Mouse (Mus musculus): ENCODE results near the gene Btbd6. TPM values are rescaled to one million over a fixed set of nuclear protein-coding genes. Genes with fewer than 3 reads are reported as not detected.

Btbd6 gene
- polyA plus RNA-seq, 1 experiment = 61.6 TPM

DNA sequence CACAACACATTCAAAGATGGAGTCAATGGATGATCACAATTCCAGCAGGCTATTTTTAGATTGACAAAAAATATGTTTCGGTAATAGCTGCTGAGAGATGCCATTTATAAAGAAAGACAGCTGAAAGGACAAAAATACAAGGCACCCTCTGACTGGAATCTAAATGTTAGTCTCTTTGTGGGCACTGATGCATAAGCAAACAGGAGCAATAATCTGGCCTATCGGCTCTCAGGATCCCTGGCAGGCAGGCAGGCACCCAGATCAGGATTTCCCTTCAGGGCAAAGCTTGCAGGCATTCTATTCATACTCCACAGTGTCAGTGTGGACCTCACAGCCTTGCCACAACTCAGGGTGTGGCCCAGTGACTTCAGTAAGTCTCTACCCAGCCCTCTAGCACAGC, 5.7 kb downstream of the Btbd6 start:
- WGBS = 38% methylated on average over 2 of the region's 2 CpGs
- H3K27me3 ChIP-seq (ENCODE audit: control insufficient read depth, insufficient read depth, low read length) = no peaks in the 10 kb centered on the region
- DNase-seq = no peak
- TF ChIP-seq POLR2A (IDR thresholded peaks at IDR 0.05; ENCODE audit: borderline replicate concordance, insufficient read depth, low read length) (no peak), CTCF (IDR thresholded peaks at IDR 0.05; ENCODE audit: borderline replicate concordance, insufficient read depth, low read depth, low read length) (no peak)
- no peak overlapping the region for H3K4me3 ChIP-seq (replicated peaks; ENCODE audit: insufficient read depth, low read depth, low read length)
- no peak overlapping the region for H3K27ac ChIP-seq (ENCODE audit: insufficient read depth, low read length)
- peaks cover 20% of the 10 kb centered on the region for H3K4me1 ChIP-seq (ENCODE audit: control insufficient read depth, insufficient read depth, low read length)

DNA sequence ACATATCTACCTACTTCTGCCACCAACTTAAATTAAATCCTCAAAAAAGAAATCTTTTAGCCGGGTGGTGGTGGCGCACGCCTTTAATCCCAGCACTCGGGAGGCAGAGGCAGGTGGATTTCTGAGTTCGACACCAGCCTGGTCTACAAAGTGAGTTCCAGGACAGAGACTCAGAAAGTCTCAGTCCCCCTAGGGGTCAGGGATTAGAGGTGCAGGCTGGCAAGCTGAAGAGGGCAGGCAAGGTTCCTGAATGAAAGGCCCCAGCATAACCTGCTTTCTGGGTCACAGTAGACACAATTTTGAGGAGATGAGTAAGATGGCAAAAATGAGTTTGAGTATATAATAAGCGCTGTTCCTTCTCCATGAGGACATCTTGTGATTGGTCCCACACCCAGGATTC, 9.1 kb downstream of the Btbd6 start:
- Histone ChIP-seq H3K27ac (ENCODE audit: insufficient read depth, low read length) (no peak overlapping the region), H3K27me3 (ENCODE audit: control insufficient read depth, insufficient read depth, low read length) (no peaks in the 10 kb centered on the region), H3K4me1 (ENCODE audit: control insufficient read depth, insufficient read depth, low read length) (no peaks in the 10 kb centered on the region; the same call in 1 of the 2 replicates), H3K4me3 (replicated peaks; ENCODE audit: insufficient read depth, low read depth, low read length) (no peak overlapping the region)
- 95% methylated on average over 6 of the region's 6 CpGs for WGBS
- no peak for DNase-seq
- TF ChIP-seq POLR2A (IDR thresholded peaks at IDR 0.05; ENCODE audit: borderline replicate concordance, insufficient read depth, low read length) = no peak
- TF ChIP-seq CTCF (IDR thresholded peaks at IDR 0.05; ENCODE audit: borderline replicate concordance, insufficient read depth, low read depth, low read length) = peak; percentile 32; the same call in 1 of the 2 replicates

DNA sequence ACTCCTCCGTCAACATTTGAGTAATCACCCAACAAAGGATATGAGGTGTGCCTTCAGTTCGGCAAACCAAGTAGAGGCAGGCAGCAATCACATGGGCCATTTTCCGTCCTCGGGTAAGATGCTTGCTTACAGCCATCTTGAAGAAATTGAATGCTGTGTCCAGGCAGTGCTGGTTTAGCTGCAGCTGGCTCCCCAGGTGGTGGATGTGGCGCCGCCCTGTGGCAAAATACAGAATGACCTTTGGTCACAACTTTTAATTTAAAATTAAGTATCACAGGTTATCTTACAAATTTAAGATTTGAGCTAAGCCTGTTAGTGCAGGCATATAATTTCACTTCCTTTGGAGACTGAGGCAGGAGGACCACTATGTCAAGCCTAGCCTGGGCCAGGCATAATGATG, 11.6 kb downstream of the Btbd6 start:
- no peaks in the 10 kb centered on the region; the same call in 1 of the 2 replicates for H3K4me1 ChIP-seq (ENCODE audit: control insufficient read depth, insufficient read depth, low read length)
- no peak overlapping the region for H3K27ac ChIP-seq (ENCODE audit: insufficient read depth, low read length)
- H3K4me3 ChIP-seq (replicated peaks; ENCODE audit: insufficient read depth, low read depth, low read length) = no peak overlapping the region
- 70% methylated on average over 6 of the region's 6 CpGs for whole genome bisulfite sequencing
- TF ChIP-seq CTCF (IDR thresholded peaks at IDR 0.05; ENCODE audit: borderline replicate concordance, insufficient read depth, low read depth, low read length) (peak; percentile 46; the same call in 1 of the 2 replicates), POLR2A (IDR thresholded peaks at IDR 0.05; ENCODE audit: borderline replicate concordance, insufficient read depth, low read length) (no peak)
- H3K27me3 ChIP-seq (ENCODE audit: control insufficient read depth, insufficient read depth, low read length) = no peaks in the 10 kb centered on the region
- DNase-seq = no peak

DNA sequence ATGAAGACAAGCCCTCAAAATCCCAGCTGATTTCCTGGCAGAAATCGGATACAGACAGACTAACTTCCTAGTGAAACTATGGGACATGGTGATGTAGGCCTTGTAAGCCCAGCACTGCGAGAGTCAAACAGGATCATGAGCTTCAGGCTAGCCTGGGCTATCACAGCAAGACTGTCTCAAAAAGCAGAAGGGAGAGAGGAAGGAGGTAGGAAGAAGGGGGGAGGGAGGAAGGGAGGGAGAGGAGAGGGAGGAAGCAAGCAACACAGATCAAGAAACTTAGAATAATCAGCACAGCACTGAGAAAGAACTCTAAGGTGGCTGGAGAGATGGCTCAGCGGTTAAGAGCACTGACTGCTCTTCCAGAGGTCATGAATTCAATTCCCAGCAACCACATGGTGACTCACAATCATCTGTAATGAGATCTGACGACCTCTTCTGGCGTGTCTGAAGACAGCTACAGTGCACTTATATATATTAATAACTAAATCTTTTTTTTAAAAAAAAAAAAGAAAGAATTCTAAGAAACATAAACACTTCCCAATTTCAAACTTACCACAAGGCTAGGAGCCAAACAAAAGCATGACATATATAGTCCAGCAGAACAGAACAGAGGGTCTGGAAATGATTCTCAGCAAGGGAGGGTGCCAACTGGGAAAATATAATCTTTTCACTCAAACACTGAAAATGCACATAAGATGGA, 14.6 kb downstream of the Btbd6 start:
- peaks cover 3% of the 10 kb centered on the region for H3K4me1 ChIP-seq (ENCODE audit: control insufficient read depth, insufficient read depth, low read length)
- no peak for DNase-seq
- H3K27me3 ChIP-seq (ENCODE audit: control insufficient read depth, insufficient read depth, low read length) = no peaks in the 10 kb centered on the region
- no peak for TF ChIP-seq CTCF (IDR thresholded peaks at IDR 0.05; ENCODE audit: borderline replicate concordance, insufficient read depth, low read depth, low read length)
- TF ChIP-seq POLR2A (IDR thresholded peaks at IDR 0.05; ENCODE audit: borderline replicate concordance, insufficient read depth, low read length) = no peak
- 91% methylated on average over 5 of the region's 5 CpGs for WGBS
- H3K27ac ChIP-seq (ENCODE audit: insufficient read depth, low read length) = no peak overlapping the region
- H3K4me3 ChIP-seq (replicated peaks; ENCODE audit: insufficient read depth, low read depth, low read length) = no peak overlapping the region

DNA sequence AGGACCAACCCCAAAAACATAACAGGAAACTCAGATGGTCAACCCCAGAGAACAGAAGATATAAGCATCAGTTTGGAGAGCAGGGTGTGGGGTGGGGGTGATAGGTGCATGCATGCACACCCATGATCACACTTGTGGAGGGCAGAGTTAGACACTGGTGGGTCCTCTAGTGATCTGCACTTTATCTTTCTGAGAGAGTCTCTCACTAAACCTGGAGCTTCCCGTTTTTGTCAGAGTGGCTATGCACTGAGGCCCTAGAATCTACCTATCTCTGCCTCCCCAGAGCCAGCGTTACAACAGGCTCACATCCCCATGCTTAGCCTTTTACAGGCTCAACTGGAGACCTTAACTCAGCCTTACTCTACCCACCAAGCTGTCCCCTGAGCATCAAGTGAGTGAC, 15.2 kb downstream of the Btbd6 start:
- WGBS = 82% methylated on average over 2 of the region's 2 CpGs
- Histone ChIP-seq H3K27me3 (ENCODE audit: control insufficient read depth, insufficient read depth, low read length) (no peaks in the 10 kb centered on the region), H3K4me1 (ENCODE audit: control insufficient read depth, insufficient read depth, low read length) (peaks cover 3% of the 10 kb centered on the region), H3K27ac (ENCODE audit: insufficient read depth, low read length) (no peak overlapping the region), H3K4me3 (replicated peaks; ENCODE audit: insufficient read depth, low read depth, low read length) (no peak overlapping the region)
- no peak for TF ChIP-seq POLR2A (IDR thresholded peaks at IDR 0.05; ENCODE audit: borderline replicate concordance, insufficient read depth, low read length)
- no peak for TF ChIP-seq CTCF (IDR thresholded peaks at IDR 0.05; ENCODE audit: borderline replicate concordance, insufficient read depth, low read depth, low read length)
- no peak for DNase-seq

DNA sequence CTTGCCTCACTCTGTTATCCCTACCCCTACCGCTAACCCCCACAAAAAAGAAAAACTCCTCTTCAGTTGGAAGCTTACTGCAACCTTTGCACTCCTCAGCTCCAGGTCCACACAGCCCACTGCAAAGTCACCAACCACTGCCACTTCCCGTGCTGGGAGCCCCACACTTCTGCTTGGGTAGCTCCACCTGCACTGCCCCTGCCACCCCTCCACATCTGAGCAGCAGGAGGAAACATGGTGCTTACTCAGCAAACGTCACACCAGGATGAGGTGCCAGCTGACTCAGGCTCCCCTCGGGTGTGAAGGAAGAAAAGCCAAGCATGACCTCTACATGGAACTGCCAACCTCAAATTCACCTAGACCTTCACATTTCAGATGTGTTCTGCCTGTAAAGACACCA, 17.9 kb downstream of the Btbd6 start:
- Histone ChIP-seq H3K4me1 (ENCODE audit: control insufficient read depth, insufficient read depth, low read length) (peaks cover 7% of the 10 kb centered on the region), H3K4me3 (replicated peaks; ENCODE audit: insufficient read depth, low read depth, low read length) (no peak overlapping the region), H3K27me3 (ENCODE audit: control insufficient read depth, insufficient read depth, low read length) (no peaks in the 10 kb centered on the region), H3K27ac (ENCODE audit: insufficient read depth, low read length) (no peak overlapping the region)
- WGBS = 45% methylated on average over 4 of the region's 4 CpGs
- TF ChIP-seq POLR2A (IDR thresholded peaks at IDR 0.05; ENCODE audit: borderline replicate concordance, insufficient read depth, low read length) (no peak), CTCF (IDR thresholded peaks at IDR 0.05; ENCODE audit: borderline replicate concordance, insufficient read depth, low read depth, low read length) (no peak)
- DNase-seq = no peak

DNA sequence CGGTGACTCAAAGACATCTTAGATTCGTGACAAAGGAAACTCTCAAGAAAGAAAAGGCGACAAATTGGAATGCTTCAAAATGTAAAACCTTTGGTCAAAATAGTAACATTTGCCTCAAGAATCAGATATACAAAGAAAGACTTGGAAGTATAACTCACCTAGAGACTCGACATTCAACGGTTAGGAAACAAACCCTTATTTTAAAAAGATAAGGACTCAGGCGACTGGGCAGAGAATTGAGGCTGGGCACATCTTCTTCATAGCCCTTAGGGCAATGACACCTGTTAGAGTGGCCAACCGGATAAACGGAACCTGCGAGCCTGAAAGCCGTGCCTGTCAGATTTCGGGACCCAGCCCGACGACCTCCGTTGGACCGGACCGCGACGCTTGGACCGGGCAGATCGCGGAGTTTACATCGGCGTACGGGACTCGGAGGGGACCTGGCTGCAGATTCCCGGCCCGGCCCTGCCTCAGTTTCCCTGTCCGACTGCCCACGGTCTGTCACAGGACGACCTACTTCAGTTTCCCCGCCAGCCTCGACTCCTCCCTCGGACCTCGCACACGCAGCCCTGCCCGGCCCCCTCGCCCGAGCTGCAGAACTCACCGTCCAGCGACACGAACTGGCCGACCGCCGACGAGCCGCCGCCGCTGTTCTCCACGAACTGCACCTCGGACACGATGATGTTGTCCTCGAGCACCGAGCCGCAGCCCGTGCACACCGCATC, 23.4 kb downstream of the Btbd6 start:
- WGBS = under 1% methylated on average over 56 of the region's 56 CpGs

More for the DNA sequence above, 23.4 kb downstream of the Btbd6 start:
- TF ChIP-seq CTCF (IDR thresholded peaks at IDR 0.05; ENCODE audit: borderline replicate concordance, insufficient read depth, low read depth, low read length) (no peak), POLR2A (IDR thresholded peaks at IDR 0.05; ENCODE audit: borderline replicate concordance, insufficient read depth, low read length) (no peak)
- Histone ChIP-seq H3K27me3 (ENCODE audit: control insufficient read depth, insufficient read depth, low read length) (no peaks in the 10 kb centered on the region), H3K4me1 (ENCODE audit: control insufficient read depth, insufficient read depth, low read length) (0 out of 2 replicates have a peak, but pooled peaks cover 4% of the 10 kb centered on the region), H3K4me3 (replicated peaks; ENCODE audit: insufficient read depth, low read depth, low read length) (peak overlapping the region; percentile 77), H3K27ac (ENCODE audit: insufficient read depth, low read length) (peak overlapping the region; percentile 80; the same call in 1 of the 2 replicates)
- DNase-seq = no peak

All from cerebellum, adult 2 months (tissue).